Mouse (Mus musculus): Measurements from ENCODE around the gene Chd9.

Chd9 gene

GRCm38 (mm10) chr8:91098106-91098505 lies 270.0 kb downstream of the Chd9 start:
- DNase-seq: no peak

Measured in thymus, postnatal 14 days (tissue).